Mouse (Mus musculus) hindbrain, embryonic 11.5 days (tissue): ENCODE data around the gene Sntg2. TPM values are rescaled to one million over a fixed set of nuclear protein-coding genes. Genes with fewer than 3 reads are reported as not detected.

Experiments used
- ATAC-seq: fragments of 200-750 bp; cut with Nextera tagmentation; 2 replicates; pipeline ENCODE4 v1.8.0; 2017; ENCODE audit warnings: mild to moderate bottlenecking, moderate TSS enrichment, moderate library complexity; ENCODE audit not compliant: low FRiP score
- DNase-seq: peaks from one replicate; pipeline ENCODE4 v3.0.0-alpha.2; 2015; ENCODE audit warnings: low spot score
- H3K27ac ChIP-seq: fragments of 300-500 bp; sonication (generic); 2 replicates; pipeline ENCODE4 v1.5.1; 2014; ENCODE audit warnings: mild to moderate bottlenecking, low read depth, low read length
- H3K27me3 ChIP-seq: fragments of 300-500 bp; sonication (generic); 2 replicates; pipeline ENCODE4 v1.6.1; 2014; ENCODE audit warnings: mild to moderate bottlenecking, low read length, moderate library complexity, mixed read lengths; ENCODE audit not compliant: control insufficient read depth, insufficient read depth
- H3K36me3 ChIP-seq: fragments of 300-500 bp; sonication (generic); 2 replicates; pipeline ENCODE4 v1.6.1; 2014; ENCODE audit warnings: mild to moderate bottlenecking, low read length, moderate library complexity, mixed read lengths; ENCODE audit not compliant: control insufficient read depth, insufficient read depth
- H3K4me1 ChIP-seq: fragments of 300-500 bp; sonication (generic); replicated peaks from 2 replicates; pipeline ENCODE4 v1.6.1; 2014; ENCODE audit warnings: low read length, mixed read lengths; ENCODE audit not compliant: control insufficient read depth, insufficient read depth
- H3K4me2 ChIP-seq: fragments of 300-500 bp; sonication (generic); replicated peaks from 2 replicates; pipeline ENCODE4 v1.6.1; 2014; ENCODE audit warnings: mild to moderate bottlenecking, low read depth, low read length
- H3K4me3 ChIP-seq: fragments of 300-500 bp; sonication (generic); 2 replicates; pipeline ENCODE4 v1.5.1; 2014; ENCODE audit warnings: low read depth, low read length
- H3K9ac ChIP-seq: fragments of 300-500 bp; sonication (generic); 2 replicates; pipeline ENCODE4 v1.6.1; 2014; ENCODE audit warnings: low read depth, low read length
- H3K9me3 ChIP-seq: fragments of 300-500 bp; sonication (generic); 2 replicates; pipeline ENCODE4 v1.6.1; 2016; ENCODE audit warnings: low read length; ENCODE audit not compliant: control insufficient read depth
- WGBS: fragments of 180-500 bp; shearing (Covaris S2); extraction: QIAGEN DNeasy Blood & Tissue Kit; methylation state at CpG from one replicate; pipeline ENCODE4 v1.1.7; 2014; 5-methylcytosine and 5-hydroxymethylcytosine counted together
- polyA plus RNA-seq: library from polyadenylated mRNA; unstranded; fragments of >200 nt; fragmentation: Nextera tagmentation; extraction: Ambion mirVana; gene quantifications from 2 replicates; pipeline ENCODE4 v1.2.1, GENCODE M21; 2014

Gene Sntg2
- polyA plus RNA-seq, 1 experiment from 2014 or later: 1.0 TPM

GRCm38 (mm10) chr12:30258641-30259040, 114.5 kb downstream of the Sntg2 start:
- Histone ChIP-seq H3K27ac (no peak overlapping the region), H3K9me3 (no peaks in the 10 kb centered on the region), H3K36me3 (no peaks in the 10 kb centered on the region), H3K4me3 (no peak overlapping the region), H3K27me3 (no peaks in the 10 kb centered on the region), H3K4me1 (no peaks in the 10 kb centered on the region), H3K9ac (no peak overlapping the region), H3K4me2 (no peak overlapping the region)
- ATAC-seq: no peak
- no peak for DNase-seq
- 54% methylated on average over 2 of the region's 2 CpGs for WGBS

- Histone ChIP-seq H3K4me2 (no peak overlapping the region), H3K36me3 (no peaks in the 10 kb centered on the region), H3K4me1 (no peaks in the 10 kb centered on the region), H3K9me3 (no peaks in the 10 kb centered on the region), H3K4me3 (no peak overlapping the region), H3K9ac (no peak overlapping the region), H3K27ac (no peak overlapping the region), H3K27me3 (no peaks in the 10 kb centered on the region)
- 94% methylated on average over 7 of the region's 7 CpGs for WGBS
- DNase-seq (no peak), ATAC-seq (no peak)
Measured at GRCm38 (mm10) chr12:30257664-30258063, 115.5 kb downstream of the Sntg2 start.

- no peaks in the 10 kb centered on the region for H3K4me1 ChIP-seq
- no peaks in the 10 kb centered on the region for H3K36me3 ChIP-seq
- no peak for DNase-seq
- no peak overlapping the region for H3K4me3 ChIP-seq
- H3K27ac ChIP-seq: no peak overlapping the region
- no peak for ATAC-seq
- no peak overlapping the region for H3K4me2 ChIP-seq
- H3K9me3 ChIP-seq: no peaks in the 10 kb centered on the region
- H3K9ac ChIP-seq: no peak overlapping the region
- H3K27me3 ChIP-seq: no peaks in the 10 kb centered on the region
- WGBS: 77% methylated on average over 3 of the region's 3 CpGs
Measured at GRCm38 (mm10) chr12:30256207-30256606, 117.0 kb downstream of the Sntg2 start.

DNA sequence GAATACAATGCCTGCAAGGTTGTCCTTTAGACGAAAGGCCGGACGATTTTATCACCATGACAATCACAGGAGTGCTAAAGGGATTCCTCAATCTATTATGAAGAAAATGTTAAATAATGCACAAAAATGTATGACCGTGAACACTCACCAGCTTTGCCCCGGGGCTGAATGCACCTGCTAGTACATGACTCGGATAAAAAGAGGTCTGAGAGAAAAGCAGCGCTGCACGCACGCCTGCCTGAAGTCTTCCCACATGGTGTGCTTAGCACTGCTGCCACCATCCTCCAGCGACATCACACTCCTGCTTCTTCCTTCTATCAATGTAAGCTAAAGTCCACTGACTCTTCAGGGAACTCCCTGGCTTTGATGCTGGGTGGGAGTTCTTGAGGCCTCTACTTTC, 118.6 kb downstream of the Sntg2 start:
- H3K4me2 ChIP-seq: no peak overlapping the region
- WGBS: 83% methylated on average over 10 of the region's 10 CpGs
- no peak for ATAC-seq
- H3K9ac ChIP-seq: no peak overlapping the region
- DNase-seq: no peak
- no peaks in the 10 kb centered on the region for H3K9me3 ChIP-seq
- H3K36me3 ChIP-seq: no peaks in the 10 kb centered on the region
- H3K4me1 ChIP-seq: no peaks in the 10 kb centered on the region
- no peaks in the 10 kb centered on the region for H3K27me3 ChIP-seq
- H3K4me3 ChIP-seq: no peak overlapping the region
- no peak overlapping the region for H3K27ac ChIP-seq

GRCm38 (mm10) chr12:30252381-30252780, 120.8 kb downstream of the Sntg2 start:
- DNase-seq (no peak), ATAC-seq (no peak)
- Histone ChIP-seq H3K4me3 (no peak overlapping the region), H3K9ac (no peak overlapping the region), H3K9me3 (no peaks in the 10 kb centered on the region), H3K4me2 (no peak overlapping the region), H3K4me1 (no peaks in the 10 kb centered on the region), H3K27ac (no peak overlapping the region), H3K36me3 (no peaks in the 10 kb centered on the region), H3K27me3 (no peaks in the 10 kb centered on the region)
- WGBS: 91% methylated on average over 4 of the region's 4 CpGs

DNA sequence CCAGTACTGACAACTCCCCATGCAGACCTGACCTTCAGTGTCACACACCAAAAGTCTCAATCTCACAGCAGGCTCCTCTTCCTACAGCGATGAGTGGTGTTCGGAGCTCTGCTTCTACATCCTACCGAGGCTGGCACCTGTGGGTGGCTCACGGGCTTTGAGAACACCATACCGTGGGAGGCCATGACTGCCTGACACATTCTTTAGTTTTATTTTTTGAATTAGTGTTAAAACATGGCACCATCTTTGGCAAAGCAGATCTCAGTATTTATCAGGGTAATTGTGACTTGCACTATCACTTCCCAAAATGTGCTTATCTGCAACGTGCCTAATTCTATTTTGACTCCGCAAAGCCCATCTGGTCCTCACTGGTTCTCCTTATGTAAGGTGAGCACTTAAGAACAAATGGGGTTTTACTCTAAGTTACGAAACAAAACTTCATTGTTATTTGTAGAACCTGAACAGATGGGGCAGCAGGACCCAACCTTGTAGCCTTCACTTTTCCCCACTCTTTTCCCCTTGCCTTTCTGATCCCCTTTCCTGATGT, 121.8 kb downstream of the Sntg2 start:
- no peak overlapping the region for H3K4me3 ChIP-seq
- no peak for ATAC-seq
- no peaks in the 10 kb centered on the region for H3K27me3 ChIP-seq
- no peaks in the 10 kb centered on the region for H3K9me3 ChIP-seq
- no peaks in the 10 kb centered on the region for H3K36me3 ChIP-seq
- 85% methylated on average over 8 of the region's 8 CpGs for WGBS
- H3K27ac ChIP-seq: no peak overlapping the region
- no peak for DNase-seq
- no peaks in the 10 kb centered on the region for H3K4me1 ChIP-seq
- no peak overlapping the region for H3K9ac ChIP-seq
- no peak overlapping the region for H3K4me2 ChIP-seq

DNA sequence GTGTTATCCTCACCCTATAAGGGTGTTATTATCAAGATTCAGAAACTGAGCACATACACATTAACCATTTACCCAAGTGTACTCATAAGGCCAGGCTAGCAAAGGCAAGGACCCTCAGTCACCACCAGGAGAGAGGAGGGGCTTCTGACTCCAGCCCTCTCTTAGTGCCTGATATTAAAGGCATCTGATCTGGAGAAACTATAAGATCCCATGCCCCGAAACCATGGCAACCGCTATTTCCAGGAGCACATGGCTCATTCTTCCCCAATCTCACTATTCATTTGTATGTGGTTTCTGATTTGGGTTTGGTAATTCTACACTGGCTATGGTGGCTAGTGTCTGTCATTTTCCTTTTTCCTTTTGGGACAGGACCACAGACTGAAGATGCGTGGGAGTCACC, 124.1 kb downstream of the Sntg2 start:
- Histone ChIP-seq H3K4me3 (no peak overlapping the region), H3K9ac (no peak overlapping the region), H3K4me1 (no peaks in the 10 kb centered on the region), H3K27me3 (no peaks in the 10 kb centered on the region), H3K36me3 (no peaks in the 10 kb centered on the region), H3K9me3 (no peaks in the 10 kb centered on the region), H3K4me2 (no peak overlapping the region), H3K27ac (no peak overlapping the region)
- no peak for ATAC-seq
- no peak for DNase-seq
- 93% methylated on average over 3 of the region's 3 CpGs for WGBS

DNA sequence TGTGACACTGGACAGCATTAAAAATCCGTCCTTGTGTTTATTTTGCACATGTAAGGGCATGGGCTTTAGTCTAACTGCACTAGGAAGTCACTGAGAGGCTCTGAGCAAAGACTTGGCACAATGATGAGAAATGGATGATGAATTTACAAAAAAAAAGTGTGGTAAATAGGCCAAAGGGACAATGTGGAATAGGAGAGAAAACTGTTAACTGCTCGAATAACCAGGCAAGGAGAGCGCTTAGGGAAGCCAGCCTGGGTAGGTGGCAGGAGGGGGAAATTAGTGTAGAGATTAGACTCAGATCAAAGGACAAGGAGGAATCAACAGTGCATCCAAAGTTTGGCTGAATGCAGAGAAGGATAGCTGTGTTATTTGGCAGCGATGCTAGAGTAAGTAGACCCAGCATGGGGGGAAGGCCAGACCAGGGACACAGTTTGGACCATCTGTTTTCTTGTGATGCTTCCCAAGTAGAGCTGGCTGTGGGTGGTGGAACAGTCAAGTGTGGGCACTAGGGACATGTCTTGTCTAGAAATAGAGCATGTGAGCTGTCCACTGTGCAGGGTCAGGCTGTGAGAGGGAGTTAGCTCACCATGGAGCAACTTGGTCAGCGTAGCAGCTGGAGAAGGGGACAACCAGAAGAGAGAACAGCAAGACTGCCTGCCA, 126.8 kb downstream of the Sntg2 start:
- H3K9me3 ChIP-seq: no peaks in the 10 kb centered on the region
- ATAC-seq (no peak), DNase-seq (no peak)
- no peak overlapping the region for H3K4me2 ChIP-seq
- H3K27me3 ChIP-seq: no peaks in the 10 kb centered on the region
- no peak overlapping the region for H3K9ac ChIP-seq
- no peaks in the 10 kb centered on the region for H3K36me3 ChIP-seq
- H3K27ac ChIP-seq: no peak overlapping the region
- H3K4me1 ChIP-seq: no peaks in the 10 kb centered on the region
- 86% methylated on average over 5 of the region's 5 CpGs for WGBS
- H3K4me3 ChIP-seq: no peak overlapping the region

DNA sequence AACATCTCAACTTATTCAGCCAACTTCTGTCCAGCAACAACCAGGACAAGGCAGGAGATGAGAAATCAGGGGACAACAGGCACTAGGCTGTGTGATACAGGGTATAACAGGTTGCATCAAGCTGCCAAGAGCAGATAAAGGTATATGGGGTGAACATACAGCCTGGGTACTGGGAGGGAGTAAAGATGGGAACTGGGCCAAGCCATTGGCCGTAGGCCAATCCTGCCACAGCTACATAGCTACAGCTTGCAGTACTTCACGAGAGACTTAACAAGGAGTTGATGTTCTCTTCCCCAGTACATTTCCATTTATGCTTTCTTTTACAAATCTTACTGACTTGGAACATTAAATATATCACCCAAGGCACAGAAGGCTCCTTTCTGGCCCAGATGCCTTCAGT, 129.0 kb downstream of the Sntg2 start:
- Histone ChIP-seq H3K9ac (no peak overlapping the region), H3K4me1 (no peaks in the 10 kb centered on the region), H3K36me3 (no peaks in the 10 kb centered on the region), H3K9me3 (no peaks in the 10 kb centered on the region), H3K27me3 (no peaks in the 10 kb centered on the region), H3K27ac (no peak overlapping the region), H3K4me2 (no peak overlapping the region), H3K4me3 (no peak overlapping the region)
- WGBS: 84% methylated on average over 2 of the region's 2 CpGs
- DNase-seq (no peak), ATAC-seq (no peak)
